Mouse (Mus musculus) stomach, embryonic 14.5 days (tissue): ENCODE data around the gene Vwa5b2. TPM values are rescaled to one million over a fixed set of nuclear protein-coding genes. Genes with fewer than 3 reads are reported as not detected.

Experiments
- microRNA counts: library from miRNA; unstranded; fragments of <30 nt; microRNA quantifications from one replicate; lab custom pipeline; 2016
- microRNA-seq: library from miRNA; unstranded; fragments of <30 nt; microRNA quantifications from one replicate; pipeline ENCODE4, GENCODE M21; 2016
- polyA plus RNA-seq: library from polyadenylated mRNA; unstranded; fragments of >200 nt; fragmentation: Nextera tagmentation; extraction: Ambion mirVana; gene quantifications from 2 replicates; pipeline ENCODE4 v1.2.1, GENCODE M21; 2014

Vwa5b2 gene
- polyA plus RNA-seq, 1 experiment from 2014 or later: 4.3 TPM

MicroRNAs within 50 kb of the gene (microRNA counts, 519-probe panel; counts per million panel counts)
- microRNA mmu-miR-1224 (lab: Ali Mortazavi, UCI): 2,853 counts per million, percentile 50 among the panel's probes with 10 or more counts

Small RNA genes within 50 kb of the gene (microRNA-seq; reads per million reads assigned to microRNA genes)
- gene Mir1224: 6.0 reads per million, percentile 14 among the genes with 10 or more reads in this experiment

Other genes starting within 250 kb of the Vwa5b2 start
- gene Abcc5, start 163.1 kb upstream of the Vwa5b2 start, polyA plus RNA-seq: 73.9 and 81.7 TPM in 2 replicates
- gene Eif2b5, start 90.7 kb upstream of the Vwa5b2 start, polyA plus RNA-seq: 83.8 and 87.3 TPM in 2 replicates
- gene Dvl3, start 72.5 kb upstream of the Vwa5b2 start, polyA plus RNA-seq: 29.2 and 31.7 TPM in 2 replicates
- 586 and 625 TPM in 2 replicates for gene Ap2m1, start 54.0 kb upstream of the Vwa5b2 start, polyA plus RNA-seq
- gene Abcf3, start 40.9 kb upstream of the Vwa5b2 start, polyA plus RNA-seq: 53.0 and 53.5 TPM in 2 replicates
- gene Eef1akmt4, start 22.1 kb downstream of the Vwa5b2 start, polyA plus RNA-seq: 30.3 and 33.8 TPM in 2 replicates
- gene Gm49333, start 22.1 kb downstream of the Vwa5b2 start, polyA plus RNA-seq: not detected in 2 replicates
- 46.1 and 46.8 TPM in 2 replicates for gene Alg3, start 22.3 kb downstream of the Vwa5b2 start, polyA plus RNA-seq
- 1.8 and 2.1 TPM in 2 replicates for gene Camk2n2, start 31.8 kb downstream of the Vwa5b2 start, polyA plus RNA-seq
- gene Ece2, start 40.4 kb downstream of the Vwa5b2 start, polyA plus RNA-seq: 2.4 and 3.4 TPM in 2 replicates
- 275 and 279 TPM in 2 replicates for gene Psmd2, start 62.2 kb downstream of the Vwa5b2 start, polyA plus RNA-seq
- 180 TPM in 2 replicates for gene Eif4g1, start 78.8 kb downstream of the Vwa5b2 start, polyA plus RNA-seq
- gene Fam131a, start 103.8 kb downstream of the Vwa5b2 start, polyA plus RNA-seq: 7.5 and 8.3 TPM in 2 replicates
- 105 and 113 TPM in 2 replicates for gene Polr2h, start 128.2 kb downstream of the Vwa5b2 start, polyA plus RNA-seq
- gene Clcn2, start 128.3 kb downstream of the Vwa5b2 start, polyA plus RNA-seq: 13.2 and 15.8 TPM in 2 replicates
- gene Chrd, start 143.7 kb downstream of the Vwa5b2 start, polyA plus RNA-seq: 4.5 and 5.4 TPM in 2 replicates
- gene Thpo, start 145.0 kb downstream of the Vwa5b2 start, polyA plus RNA-seq: 0.88 and 1.2 TPM in 2 replicates